Mouse (Mus musculus) left cerebral cortex, postnatal 36 days (tissue): ENCODE data around the gene Crkl. TPM values are rescaled to one million over a fixed set of nuclear protein-coding genes. Genes with fewer than 3 reads are reported as not detected.

Experiments used
- DNase-seq, 2 experiments: peaks; one replicate each; pipeline ENCODE4 v3.0.0; 2021 to 2022; ENCODE audit warnings: low spot score in 2 of 2, mixed read lengths in 1 of 2
- intact Hi-C: fragments of 180-260 bp; cut with DNase I; formaldehyde crosslinking; loops from one replicate; pipeline ENCODE4 v1.15.1; 2025
- total RNA-seq, 2 experiments: library from RNA; stranded (reverse); gene quantifications; 2 replicates each; pipeline ENCODE4 v1.2.3; 2021

The Crkl gene
- total RNA-seq, 2 experiments from 2014 or later: 30.8 to 34.0 TPM

DNA sequence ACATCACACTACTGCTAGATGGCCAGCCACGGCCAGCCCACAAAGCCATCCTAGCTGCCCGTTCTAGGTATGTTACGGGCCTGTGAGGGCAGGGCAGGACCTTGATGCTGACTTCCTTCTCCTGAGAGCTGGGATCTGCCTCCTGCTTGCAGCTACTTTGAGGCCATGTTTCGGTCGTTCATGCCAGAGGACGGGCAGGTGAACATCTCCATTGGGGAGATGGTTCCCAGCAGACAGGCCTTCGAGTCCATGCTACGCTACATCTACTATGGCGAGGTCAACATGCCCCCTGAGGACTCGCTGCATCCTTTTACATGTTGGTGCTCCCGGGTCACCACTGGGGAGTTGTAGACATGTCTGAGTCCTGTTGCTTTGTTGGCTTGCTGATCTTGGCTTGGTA, 72.4 kb downstream of the Crkl start:
- intact Hi-C loops: no loop called here
- DNase-seq: no peak

DNA sequence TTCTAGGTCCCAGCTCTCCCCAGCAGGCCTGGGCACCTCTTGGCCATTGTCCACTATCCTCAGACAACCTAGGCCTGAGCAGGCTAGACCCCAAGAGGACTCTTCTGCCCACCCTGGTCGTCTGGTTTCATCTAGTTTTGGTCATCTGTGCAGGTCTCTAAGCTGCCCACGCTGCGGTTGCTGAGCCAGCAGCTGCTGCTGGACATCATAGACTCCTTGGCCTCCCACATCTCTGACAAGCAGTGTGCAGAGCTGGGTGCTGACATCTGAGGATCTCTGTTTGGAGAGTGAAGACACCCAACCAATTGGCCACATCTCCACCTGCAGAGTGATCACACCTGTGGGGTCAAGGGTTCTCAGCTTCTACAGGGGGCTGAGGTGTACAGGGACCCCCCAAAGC, 73.7 kb downstream of the Crkl start:
- intact Hi-C loops: no loop called here
- no peak for DNase-seq

DNA sequence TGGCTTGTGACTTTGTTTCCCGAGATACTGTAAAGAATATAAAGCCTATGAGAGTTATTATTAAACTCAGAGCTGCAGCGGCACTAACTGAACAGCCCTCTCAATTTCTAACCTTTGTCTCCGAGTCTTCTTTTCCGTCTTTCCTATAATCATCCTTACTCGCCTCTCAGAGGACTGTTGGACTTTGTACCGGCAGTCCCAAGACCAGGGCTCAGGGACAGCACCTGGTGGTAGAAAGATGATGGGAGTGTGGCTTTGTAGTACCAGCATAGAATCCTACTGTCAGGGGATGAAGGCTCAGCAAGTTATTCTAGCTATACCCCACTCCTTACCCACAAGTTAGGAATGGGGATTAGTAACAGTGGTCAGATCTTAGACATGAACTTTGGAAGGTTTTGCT, 74.4 kb downstream of the Crkl start:
- intact Hi-C loops: no loop called here
- DNase-seq: no peak

DNA sequence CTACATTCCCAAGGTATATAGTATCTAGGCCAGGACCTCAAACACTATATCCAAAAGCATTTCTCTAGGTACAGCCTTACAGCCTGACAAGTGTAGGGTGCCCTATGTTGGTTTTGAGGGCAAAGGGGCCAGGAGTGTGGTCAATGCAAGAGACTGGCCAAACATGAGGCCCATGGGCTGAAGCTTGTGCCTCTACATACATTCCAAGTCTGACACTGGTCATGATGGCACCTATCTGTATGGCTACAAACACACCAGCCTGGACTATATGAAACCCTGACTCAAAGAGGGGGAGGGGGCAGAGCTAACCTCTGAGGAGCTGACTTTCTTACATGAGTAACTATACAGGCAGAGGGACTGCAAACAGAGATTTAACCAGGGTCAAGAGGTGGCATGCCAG, 75.8 kb downstream of the Crkl start:
- DNase-seq: no peak
- intact Hi-C loops: no loop called here

DNA sequence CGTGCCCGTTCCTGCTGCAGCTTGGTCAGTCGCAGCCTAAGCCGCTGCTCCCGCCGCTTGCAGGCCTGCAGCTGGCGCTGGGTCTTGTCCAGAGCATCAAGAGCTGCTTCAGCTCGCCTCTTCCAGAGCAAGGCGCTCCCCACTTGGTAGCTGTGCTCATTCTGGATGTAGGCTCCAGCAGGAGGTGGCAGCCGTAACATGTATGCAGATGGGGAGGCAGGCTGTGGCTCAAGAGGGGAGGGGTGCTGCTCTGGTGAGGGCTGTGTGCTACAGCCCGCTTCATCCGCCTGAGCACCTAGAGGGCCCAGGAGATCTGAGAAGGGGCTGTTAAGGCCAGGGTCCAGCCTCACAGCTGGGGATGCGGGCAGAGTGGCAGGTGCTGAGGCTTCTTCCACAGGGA, 76.5 kb downstream of the Crkl start:
- DNase-seq: no peak
- intact Hi-C loops: no loop called here

DNA sequence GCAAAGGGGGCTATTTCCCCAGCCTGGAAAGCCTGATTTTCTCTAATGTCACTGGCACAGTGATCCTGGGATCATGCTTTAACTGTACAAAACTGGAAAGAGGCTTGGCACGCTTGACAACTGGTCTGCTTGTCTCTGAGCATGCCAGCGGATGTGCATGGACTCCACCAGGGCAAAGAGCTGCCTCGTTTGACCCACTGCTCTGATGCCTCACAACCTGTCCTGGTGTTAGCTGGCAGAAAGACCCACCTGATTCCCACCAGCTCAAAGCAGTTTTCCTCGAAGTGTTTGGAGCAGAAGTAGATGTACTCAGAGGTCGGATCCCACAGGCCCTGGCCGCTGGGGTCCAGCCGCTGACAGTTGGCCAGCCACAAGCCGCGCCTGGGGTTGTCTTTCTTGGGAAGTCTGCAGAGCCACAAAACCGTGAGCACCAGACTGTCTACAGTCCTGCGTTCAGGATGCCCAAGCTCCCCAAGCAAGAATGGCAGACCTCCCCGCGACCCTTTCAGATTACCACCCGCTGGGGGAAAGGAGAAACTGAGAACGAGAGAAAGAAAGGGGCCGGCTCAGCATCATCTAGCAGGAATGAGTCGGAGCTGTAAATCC, 78.3 kb downstream of the Crkl start:
- intact Hi-C loops: loop anchor here (5.0 to 10.0 kb wide), 2 partner anchors 58 to 125 kb away; partner anchors contain the start of genes Pi4ka and Snap29
- DNase-seq: no peak

DNA sequence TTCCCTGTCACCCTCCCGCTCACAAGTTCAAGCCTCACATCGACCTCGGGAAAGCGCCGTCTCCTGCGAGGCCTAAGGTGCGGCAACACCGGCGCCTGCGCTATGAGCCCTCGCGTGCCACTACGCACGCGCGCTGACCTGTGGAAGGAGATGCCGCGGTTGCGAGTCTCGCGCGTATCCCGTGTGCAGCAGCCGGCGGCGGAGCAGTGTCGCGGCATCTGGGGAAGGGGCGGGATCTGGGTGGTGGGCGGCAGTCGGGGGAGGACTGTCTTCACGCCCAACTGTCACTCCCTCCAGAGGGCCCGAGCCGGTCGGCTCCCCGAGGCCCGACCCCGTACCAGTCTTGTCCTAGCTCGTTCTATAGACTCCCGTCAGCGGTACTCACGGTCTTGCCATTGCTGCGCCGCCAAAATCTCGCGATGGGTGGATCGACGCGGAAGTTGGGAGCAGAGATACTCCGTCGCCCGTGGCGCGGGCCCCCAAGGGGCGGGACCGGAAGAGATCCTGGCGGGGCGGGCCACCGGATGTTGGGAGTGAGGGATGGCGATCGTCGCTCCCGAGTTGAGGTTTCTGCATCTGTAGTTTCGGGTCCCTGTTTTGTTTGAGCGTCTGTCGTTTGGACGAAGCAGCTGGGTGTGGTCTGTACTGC, 79.0 kb downstream of the Crkl start, which contains the start of gene Thap7:
Gene Thap7, minus strand, starts transcription at position 497 of the 649 bp plus-strand sequence.
- peak; percentile 96 to 97 for DNase-seq
- intact Hi-C loops: loop anchor here (5.0 to 10.0 kb wide), 2 partner anchors 58 to 126 kb away; partner anchors contain the start of genes Pi4ka and Snap29

DNA sequence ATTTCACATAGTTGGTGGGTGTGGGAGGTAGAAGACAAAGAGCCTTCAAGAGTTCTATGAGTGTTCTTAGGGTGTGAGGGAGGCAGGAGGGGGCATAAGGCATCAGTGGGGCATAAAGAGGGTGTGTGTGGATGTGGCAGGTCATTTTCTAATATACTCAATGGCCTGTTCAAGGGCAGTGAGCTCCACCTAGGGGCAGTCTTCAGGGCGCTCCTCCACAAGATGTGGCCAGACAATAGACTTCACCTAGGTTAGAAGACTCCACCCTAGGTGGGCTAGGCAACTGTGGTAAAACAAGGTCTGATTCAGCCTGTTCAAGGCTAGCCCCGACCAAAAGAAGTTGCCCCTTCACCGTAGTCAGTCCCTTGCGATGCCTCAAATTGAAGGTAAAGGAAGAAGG, 80.5 kb downstream of the Crkl start:
- no peak for DNase-seq
- intact Hi-C loops: loop anchor here (5.0 to 10.0 kb wide), 2 partner anchors 60 to 127 kb away; partner anchors contain the start of genes Pi4ka and Snap29

DNA sequence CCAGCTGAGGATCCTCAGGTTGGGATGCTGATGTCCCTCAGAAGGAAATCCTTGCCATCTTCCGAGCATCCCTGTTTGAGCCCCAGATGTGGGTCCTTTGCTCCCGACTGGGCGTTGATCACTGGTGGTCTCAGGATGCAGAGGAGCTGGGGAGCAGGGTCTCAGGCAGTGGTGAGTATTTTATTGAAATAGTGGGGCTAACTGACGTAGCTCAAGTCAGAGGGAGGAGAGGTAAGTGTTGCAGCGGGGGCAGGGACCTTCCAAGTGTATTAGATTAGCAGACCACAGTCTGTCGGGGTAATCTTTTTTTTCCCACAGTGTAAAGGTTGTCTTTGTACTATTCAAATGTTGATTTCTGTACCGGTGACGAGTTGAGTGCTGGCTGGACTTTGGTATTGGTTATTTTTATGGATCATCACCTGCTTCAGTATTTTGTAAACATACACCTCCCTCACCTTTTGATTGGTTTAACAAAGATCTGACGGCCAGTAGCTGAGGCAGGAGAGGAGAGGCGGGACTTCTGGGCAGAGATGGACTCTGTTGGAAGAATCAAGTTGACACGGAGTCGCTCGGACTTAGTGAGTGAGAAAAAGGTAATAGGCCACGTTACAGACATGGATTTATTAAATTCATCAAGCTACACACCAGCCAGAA, 81.0 kb downstream of the Crkl start:
- intact Hi-C loops: loop anchor here (5.0 to 10.0 kb wide), 2 partner anchors 61 to 128 kb away; partner anchors contain the start of genes Pi4ka and Snap29
- no peak for DNase-seq

DNA sequence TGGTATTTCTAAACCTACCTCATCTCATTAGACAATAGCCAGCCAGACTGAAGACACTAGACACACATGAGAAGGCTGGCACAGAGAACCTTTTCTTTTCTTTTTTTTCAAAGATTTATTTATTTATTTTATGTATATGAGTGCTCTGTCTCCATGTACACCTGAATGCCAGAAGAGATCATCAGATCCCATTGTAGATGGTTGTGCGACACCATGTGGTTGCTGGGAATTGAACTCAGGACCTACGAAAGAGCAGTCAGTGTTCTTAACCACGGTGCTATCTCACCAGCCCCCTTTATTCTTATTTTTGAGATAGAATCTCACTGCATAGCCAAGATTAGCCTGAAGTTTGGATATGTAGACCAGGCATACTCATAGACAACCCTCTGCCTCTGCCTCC, 84.8 kb downstream of the Crkl start:
- DNase-seq: no peak
- intact Hi-C loops: loop anchor here (10.0 kb wide), 1 partner anchor 132 kb away; the partner anchor contains the start of genes Pi4ka and Snap29

Other genes starting within 250 kb of the Crkl start
- 100 to 1,000 TPM; 123 to 145 TPM for gene Ube2l3, start 249.3 kb upstream of the Crkl start, total RNA-seq
- gene Rimbp3, start 243.4 kb upstream of the Crkl start, total RNA-seq: 1 to 10 TPM; 1.7 to 2.0 TPM
- gene Hic2, start 218.4 kb upstream of the Crkl start, total RNA-seq: 1 to 10 TPM; 5.3 to 5.4 TPM
- 100 to 1,000 TPM; 102 to 115 TPM for gene Tmem191c, start 175.9 kb upstream of the Crkl start, total RNA-seq
- 1 to 10 TPM; 1.9 to 2.5 TPM for gene Serpind1, start 120.6 kb upstream of the Crkl start, total RNA-seq
- gene Snap29, start 46.0 kb upstream of the Crkl start, total RNA-seq: 10 to 100 TPM; 19.7 to 20.5 TPM
- gene Pi4ka, start 45.7 kb upstream of the Crkl start, total RNA-seq: 100 to 1,000 TPM; 346 to 353 TPM
- gene Aifm3, start 37.6 kb downstream of the Crkl start, total RNA-seq: 100 to 1,000 TPM; 105 to 133 TPM
- 100 to 1,000 TPM; 151 to 156 TPM for gene Lztr1, start 56.7 kb downstream of the Crkl start, total RNA-seq
- gene Thap7, start 79.1 kb downstream of the Crkl start, total RNA-seq: 10 to 100 TPM; 42.9 to 49.3 TPM
- gene Lrrc74b, start 109.3 kb downstream of the Crkl start, total RNA-seq: under 1 TPM; 0.42 to 0.72 TPM
- 1 to 10 TPM; 1.0 TPM for gene P2rx6, start 109.9 kb downstream of the Crkl start, total RNA-seq
- 100 to 1,000 TPM in 1 of 2 experiments, 10 to 100 TPM in 1; 89.6 to 101 TPM for gene Slc7a4, start 131.2 kb downstream of the Crkl start, total RNA-seq
- 10 to 100 TPM; 43.6 to 80.2 TPM for gene Smpd4, start 167.4 kb downstream of the Crkl start, total RNA-seq
- gene Ccdc74a, start 194.5 kb downstream of the Crkl start, total RNA-seq: 10 to 100 TPM; 25.5 to 25.8 TPM